Mouse (Mus musculus) stomach, postnatal 0 days (tissue): Measurements from ENCODE around the gene Efcab12.
"Not testable (repeated sequence)": the region's sequence is repeated elsewhere in the genome, so short reads cannot be mapped to it uniquely, and the experiment has no call there.

Experiments used
- CTCF ChIP-seq: IDR thresholded peaks from 2 replicates; pipeline ENCODE4 v1.5.1; 2016; ENCODE audit warnings: antibody characterized with exemption, low read depth, mild to moderate bottlenecking, moderate library complexity
- EP300 ChIP-seq: optimal IDR thresholded peaks from 2 replicates; pipeline ENCODE3; 2016; ENCODE audit warnings: antibody characterized with exemption

GRCm38 (mm10) chr6:115867157-115867556 is 28.9 kb upstream of the Efcab12 start:
- TF ChIP-seq CTCF, EP300: not testable (repeated sequence)
